Mouse (Mus musculus) gastrocnemius, adult 18-20 months (tissue): ENCODE measurements around the gene Sbsn. TPM values are rescaled to one million over a fixed set of nuclear protein-coding genes. Genes with fewer than 3 reads are reported as not detected.

Experiments
- total RNA-seq, 2 experiments: library from RNA; stranded (reverse); gene quantifications; 2 replicates each; pipeline ENCODE4 v1.2.3; 2021

The Sbsn gene
- total RNA-seq, 2 experiments from 2014 or later, result 2.8 to 4.9 TPM

Other genes starting within 250 kb of the Sbsn start
- gene Arhgap33, start 216.4 kb upstream of the Sbsn start, total RNA-seq, result under 1 TPM; 0.27 to 0.47 TPM
- 1,000 to 10,000 TPM; 1,641 to 2,096 TPM for gene Hspb6, start 199.3 kb upstream of the Sbsn start, total RNA-seq
- gene Proser3, start 199.2 kb upstream of the Sbsn start, total RNA-seq, result 1 to 10 TPM; 5.1 to 8.0 TPM
- gene Lin37, start 191.6 kb upstream of the Sbsn start, total RNA-seq, result 1 to 10 TPM; 8.7 to 9.0 TPM
- 10 to 100 TPM; 50.9 to 53.6 TPM for gene U2af1l4, start 188.2 kb upstream of the Sbsn start, total RNA-seq
- 1 to 10 TPM; 1.0 to 1.3 TPM for gene Gm49396, start 188.1 kb upstream of the Sbsn start, total RNA-seq
- 100 to 1,000 TPM; 122 to 132 TPM for gene Psenen, start 187.8 kb upstream of the Sbsn start, total RNA-seq
- 1 to 10 TPM in 1 of 2 experiments, under 1 TPM in 1; 0.82 to 1.4 TPM for gene Igflr1, start 186.0 kb upstream of the Sbsn start, total RNA-seq
- gene Kmt2b, start 162.7 kb upstream of the Sbsn start, total RNA-seq, result 10 to 100 TPM; 12.5 to 12.9 TPM
- gene Zbtb32, start 152.6 kb upstream of the Sbsn start, total RNA-seq, result not detected
- gene Upk1a, start 138.6 kb upstream of the Sbsn start, total RNA-seq, result not detected
- 1,000 to 10,000 TPM; 2,016 to 2,070 TPM for gene Cox6b1, start 125.3 kb upstream of the Sbsn start, total RNA-seq
- gene Etv2, start 115.6 kb upstream of the Sbsn start, total RNA-seq, result not detected
- 10 to 100 TPM; 37.6 to 40.7 TPM for gene Rbm42, start 101.2 kb upstream of the Sbsn start, total RNA-seq
- 1 to 10 TPM; 2.6 to 3.8 TPM for gene Haus5, start 86.5 kb upstream of the Sbsn start, total RNA-seq
- 1 to 10 TPM; 2.8 to 3.9 TPM for gene Pmis2, start 79.9 kb upstream of the Sbsn start, total RNA-seq
- gene 2200002J24Rik, start 52.5 kb upstream of the Sbsn start, total RNA-seq, result not detected
- under 1 TPM in 1 of 2 experiments, not detected in 1; 0.07 TPM for gene Atp4a, start 39.3 kb upstream of the Sbsn start, total RNA-seq
- gene Tmem147, start 21.9 kb upstream of the Sbsn start, total RNA-seq, result 100 to 1,000 TPM; 215 to 233 TPM
- not detected for gene Gapdhs, start 7.8 kb upstream of the Sbsn start, total RNA-seq
- under 1 TPM; 0.46 to 0.97 TPM for gene Dmkn, start 12.3 kb downstream of the Sbsn start, total RNA-seq
- gene Krtdap, start 36.4 kb downstream of the Sbsn start, total RNA-seq, result 1 to 10 TPM in 1 of 2 experiments, not detected in 1; 2.1 TPM
- gene Ffar2, start 72.3 kb downstream of the Sbsn start, total RNA-seq, result under 1 TPM; 0.50 to 0.90 TPM
- not detected for gene Ffar3, start 104.7 kb downstream of the Sbsn start, total RNA-seq
- gene Ffar1, start 110.1 kb downstream of the Sbsn start, total RNA-seq, result not detected
- not detected for gene Cd22, start 128.9 kb downstream of the Sbsn start, total RNA-seq
- under 1 TPM; 0.48 to 0.76 TPM for gene Mag, start 163.4 kb downstream of the Sbsn start, total RNA-seq
- gene Hamp2, start 173.2 kb downstream of the Sbsn start, total RNA-seq, result not detected
- 1 to 10 TPM in 1 of 2 experiments, not detected in 1; 2.2 TPM for gene Hamp, start 192.6 kb downstream of the Sbsn start, total RNA-seq
- 10 to 100 TPM; 80.6 to 92.8 TPM for gene Usf2, start 205.3 kb downstream of the Sbsn start, total RNA-seq
- gene Lsr, start 222.0 kb downstream of the Sbsn start, total RNA-seq, result under 1 TPM; 0.30 to 0.55 TPM
- gene Fam187b, start 222.3 kb downstream of the Sbsn start, total RNA-seq, result not detected